Mouse (Mus musculus): ENCODE measurements around the gene Unc13b. TPM values are rescaled to one million over a fixed set of nuclear protein-coding genes. Genes with fewer than 3 reads are reported as not detected.

Unc13b gene
- polyA plus RNA-seq, 1 experiment from 2014 or later = 17.5 TPM

- WGBS = 37% methylated on average over 3 of the region's 3 CpGs
- H3K27ac ChIP-seq (ENCODE audit: low read depth, low read length) = no peak overlapping the region
These were observed 944 bp downstream of the Unc13b start for GRCm38 (mm10) chr4:43059697-43060096.

GRCm38 (mm10) chr4:43060286-43060685 lies 1.5 kb downstream of the Unc13b start:
- no peak for ATAC-seq (ENCODE audit: low read depth)
- 61% methylated on average over 3 of the region's 3 CpGs for WGBS

More at GRCm38 (mm10) chr4:43059697-43060096, 944 bp downstream of the Unc13b start:
- no peak overlapping the region; the same call in 1 of the 2 replicates for H3K9ac ChIP-seq (replicated peaks; ENCODE audit: low read depth, low read length)
- no peaks in the 10 kb centered on the region for H3K9me3 ChIP-seq (ENCODE audit: control insufficient read depth, low read length)
- H3K27me3 ChIP-seq (ENCODE audit: control insufficient read depth, insufficient read depth, low read length) = no peaks in the 10 kb centered on the region
- H3K4me3 ChIP-seq (ENCODE audit: low read depth, low read length) = peak overlapping the region; percentile 78
- ATAC-seq (ENCODE audit: low read depth) = no peak
- H3K4me2 ChIP-seq (ENCODE audit: low read depth, low read length) = peak overlapping the region; percentile 67
- H3K4me1 ChIP-seq (ENCODE audit: control insufficient read depth, insufficient read depth, low read length) = no peaks in the 10 kb centered on the region; the same call in 1 of the 2 replicates
- H3K36me3 ChIP-seq (ENCODE audit: control insufficient read depth, insufficient read depth, low read length) = no peaks in the 10 kb centered on the region

GRCm38 (mm10) chr4:43065471-43065870 lies 6.7 kb downstream of the Unc13b start:
- no peak for ATAC-seq (ENCODE audit: low read depth)
- no peak overlapping the region for H3K27ac ChIP-seq (ENCODE audit: low read depth, low read length)
- H3K4me3 ChIP-seq (ENCODE audit: low read depth, low read length) = no peak overlapping the region
- H3K36me3 ChIP-seq (ENCODE audit: control insufficient read depth, insufficient read depth, low read length) = no peaks in the 10 kb centered on the region
- no peaks in the 10 kb centered on the region for H3K9me3 ChIP-seq (ENCODE audit: control insufficient read depth, low read length)
- no peaks in the 10 kb centered on the region for H3K4me1 ChIP-seq (ENCODE audit: control insufficient read depth, insufficient read depth, low read length)
- H3K9ac ChIP-seq (replicated peaks; ENCODE audit: low read depth, low read length) = no peak overlapping the region
- 97% methylated on average over 4 of the region's 4 CpGs for WGBS
- H3K27me3 ChIP-seq (ENCODE audit: control insufficient read depth, insufficient read depth, low read length) = no peaks in the 10 kb centered on the region
- H3K4me2 ChIP-seq (ENCODE audit: low read depth, low read length) = no peak overlapping the region

More at GRCm38 (mm10) chr4:43060286-43060685, 1.5 kb downstream of the Unc13b start:
- no peaks in the 10 kb centered on the region for H3K9me3 ChIP-seq (ENCODE audit: control insufficient read depth, low read length)
- no peak overlapping the region for H3K9ac ChIP-seq (replicated peaks; ENCODE audit: low read depth, low read length)
- H3K27ac ChIP-seq (ENCODE audit: low read depth, low read length) = no peak overlapping the region
- no peak overlapping the region for H3K4me3 ChIP-seq (ENCODE audit: low read depth, low read length)
- no peak overlapping the region for H3K4me2 ChIP-seq (ENCODE audit: low read depth, low read length)
- H3K36me3 ChIP-seq (ENCODE audit: control insufficient read depth, insufficient read depth, low read length) = no peaks in the 10 kb centered on the region
- no peaks in the 10 kb centered on the region for H3K27me3 ChIP-seq (ENCODE audit: control insufficient read depth, insufficient read depth, low read length)
- no peaks in the 10 kb centered on the region; the same call in 1 of the 2 replicates for H3K4me1 ChIP-seq (ENCODE audit: control insufficient read depth, insufficient read depth, low read length)

GRCm38 (mm10) chr4:43074923-43075322 lies 16.2 kb downstream of the Unc13b start:
- Histone ChIP-seq H3K4me2 (ENCODE audit: low read depth, low read length) (no peak overlapping the region), H3K9me3 (ENCODE audit: control insufficient read depth, low read length) (no peaks in the 10 kb centered on the region), H3K27ac (ENCODE audit: low read depth, low read length) (no peak overlapping the region), H3K4me1 (ENCODE audit: control insufficient read depth, insufficient read depth, low read length) (no peaks in the 10 kb centered on the region), H3K9ac (replicated peaks; ENCODE audit: low read depth, low read length) (no peak overlapping the region), H3K27me3 (ENCODE audit: control insufficient read depth, insufficient read depth, low read length) (no peaks in the 10 kb centered on the region), H3K36me3 (ENCODE audit: control insufficient read depth, insufficient read depth, low read length) (no peaks in the 10 kb centered on the region), H3K4me3 (ENCODE audit: low read depth, low read length) (no peak overlapping the region)
- ATAC-seq (ENCODE audit: low read depth) = no peak

- 80% methylated on average over 7 of the region's 7 CpGs for WGBS
- H3K27ac ChIP-seq (ENCODE audit: low read depth, low read length) = no peak overlapping the region
- no peaks in the 10 kb centered on the region for H3K27me3 ChIP-seq (ENCODE audit: control insufficient read depth, insufficient read depth, low read length)
- H3K9me3 ChIP-seq (ENCODE audit: control insufficient read depth, low read length) = no peaks in the 10 kb centered on the region
- no peak overlapping the region for H3K4me3 ChIP-seq (ENCODE audit: low read depth, low read length)
- H3K9ac ChIP-seq (replicated peaks; ENCODE audit: low read depth, low read length) = no peak overlapping the region
- no peaks in the 10 kb centered on the region for H3K4me1 ChIP-seq (ENCODE audit: control insufficient read depth, insufficient read depth, low read length)
- no peak for ATAC-seq (ENCODE audit: low read depth)
- no peaks in the 10 kb centered on the region for H3K36me3 ChIP-seq (ENCODE audit: control insufficient read depth, insufficient read depth, low read length)
- H3K4me2 ChIP-seq (ENCODE audit: low read depth, low read length) = no peak overlapping the region
These were observed 19.4 kb downstream of the Unc13b start for GRCm38 (mm10) chr4:43078071-43078718.

GRCm38 (mm10) chr4:43082458-43082857 lies 23.7 kb downstream of the Unc13b start:
- Histone ChIP-seq H3K27ac (ENCODE audit: low read depth, low read length) (no peak overlapping the region), H3K9ac (replicated peaks; ENCODE audit: low read depth, low read length) (no peak overlapping the region), H3K4me1 (ENCODE audit: control insufficient read depth, insufficient read depth, low read length) (no peaks in the 10 kb centered on the region), H3K9me3 (ENCODE audit: control insufficient read depth, low read length) (no peaks in the 10 kb centered on the region), H3K4me3 (ENCODE audit: low read depth, low read length) (no peak overlapping the region), H3K36me3 (ENCODE audit: control insufficient read depth, insufficient read depth, low read length) (no peaks in the 10 kb centered on the region), H3K27me3 (ENCODE audit: control insufficient read depth, insufficient read depth, low read length) (no peaks in the 10 kb centered on the region), H3K4me2 (ENCODE audit: low read depth, low read length) (no peak overlapping the region)
- 80% methylated on average over 2 of the region's 2 CpGs for WGBS
- ATAC-seq (ENCODE audit: low read depth) = no peak

GRCm38 (mm10) chr4:43089950-43090349 lies 31.2 kb downstream of the Unc13b start:
- H3K4me1 ChIP-seq (ENCODE audit: control insufficient read depth, insufficient read depth, low read length) = no peaks in the 10 kb centered on the region
- no peak for ATAC-seq (ENCODE audit: low read depth)
- H3K9ac ChIP-seq (replicated peaks; ENCODE audit: low read depth, low read length) = no peak overlapping the region
- no peak overlapping the region for H3K4me3 ChIP-seq (ENCODE audit: low read depth, low read length)
- H3K27ac ChIP-seq (ENCODE audit: low read depth, low read length) = no peak overlapping the region
- 90% methylated on average over 2 of the region's 2 CpGs for WGBS
- no peak overlapping the region for H3K4me2 ChIP-seq (ENCODE audit: low read depth, low read length)
- H3K9me3 ChIP-seq (ENCODE audit: control insufficient read depth, low read length) = no peaks in the 10 kb centered on the region
- no peaks in the 10 kb centered on the region for H3K36me3 ChIP-seq (ENCODE audit: control insufficient read depth, insufficient read depth, low read length)
- H3K27me3 ChIP-seq (ENCODE audit: control insufficient read depth, insufficient read depth, low read length) = no peaks in the 10 kb centered on the region

- Histone ChIP-seq H3K27ac (ENCODE audit: low read depth, low read length) (no peak overlapping the region), H3K36me3 (ENCODE audit: control insufficient read depth, insufficient read depth, low read length) (no peaks in the 10 kb centered on the region), H3K4me1 (ENCODE audit: control insufficient read depth, insufficient read depth, low read length) (no peaks in the 10 kb centered on the region), H3K27me3 (ENCODE audit: control insufficient read depth, insufficient read depth, low read length) (no peaks in the 10 kb centered on the region), H3K4me2 (ENCODE audit: low read depth, low read length) (no peak overlapping the region), H3K4me3 (ENCODE audit: low read depth, low read length) (no peak overlapping the region), H3K9ac (replicated peaks; ENCODE audit: low read depth, low read length) (no peak overlapping the region), H3K9me3 (ENCODE audit: control insufficient read depth, low read length) (no peaks in the 10 kb centered on the region)
- WGBS = 92% methylated on average over 4 of the region's 4 CpGs
- no peak for ATAC-seq (ENCODE audit: low read depth)
These were observed 32.4 kb downstream of the Unc13b start for GRCm38 (mm10) chr4:43091183-43091582.

GRCm38 (mm10) chr4:43113491-43113890 lies 54.7 kb downstream of the Unc13b start:
- H3K4me2 ChIP-seq (ENCODE audit: low read depth, low read length) = no peak overlapping the region
- no peaks in the 10 kb centered on the region for H3K27me3 ChIP-seq (ENCODE audit: control insufficient read depth, insufficient read depth, low read length)
- no peak overlapping the region for H3K27ac ChIP-seq (ENCODE audit: low read depth, low read length)
- H3K36me3 ChIP-seq (ENCODE audit: control insufficient read depth, insufficient read depth, low read length) = no peaks in the 10 kb centered on the region
- H3K9ac ChIP-seq (replicated peaks; ENCODE audit: low read depth, low read length) = no peak overlapping the region
- no peak overlapping the region for H3K4me3 ChIP-seq (ENCODE audit: low read depth, low read length)
- no peaks in the 10 kb centered on the region for H3K9me3 ChIP-seq (ENCODE audit: control insufficient read depth, low read length)
- H3K4me1 ChIP-seq (ENCODE audit: control insufficient read depth, insufficient read depth, low read length) = no peaks in the 10 kb centered on the region
- ATAC-seq (ENCODE audit: low read depth) = no peak

Measured in neural tube, embryonic 14.5 days (tissue).